Mouse (Mus musculus) MEL (cell line): Measurements from ENCODE around the gene Wwtr1.

ENCODE experiments used
- CTCF ChIP-seq, 3 experiments: IDR thresholded peaks in 2 of 3; conservative IDR thresholded peaks in 1 of 3; 2 replicates each; pipeline ENCODE4 v1.5.1; 2011 to 2012; ENCODE audit warnings: low read length in 3 of 3, low read depth in 2 of 3, mild to moderate bottlenecking in 2 of 3, improper control_type of control experiment in 1 of 3, inconsistent platforms in 1 of 3, mixed read lengths in 1 of 3, moderate library complexity in 1 of 3; ENCODE audit not compliant: control insufficient read depth in 1 of 3, insufficient read depth in 1 of 3, poor library complexity in 1 of 3, severe bottlenecking in 1 of 3
- ELF1 ChIP-seq: IDR thresholded peaks from 2 replicates; pipeline ENCODE4 v1.6.1; 2014; ENCODE audit warnings: low read depth, mild to moderate bottlenecking, inconsistent platforms, low read length, improper control_type of control experiment, moderate library complexity
- EP300 ChIP-seq, 2 experiments: IDR thresholded peaks; 2 replicates each; pipeline ENCODE4 v1.6.1; 2011; ENCODE audit warnings: improper control_type of control experiment in 2 of 2, low read length in 2 of 2, low read depth in 1 of 2, mild to moderate bottlenecking in 1 of 2
- MAFK ChIP-seq: IDR thresholded peaks from 2 replicates; pipeline ENCODE4 v1.6.1; 2011; ENCODE audit warnings: low read depth, mild to moderate bottlenecking, low read length, improper control_type of control experiment, borderline replicate concordance
- POLR2A ChIP-seq, 2 experiments: IDR thresholded peaks; 2 replicates each; pipeline ENCODE4 v1.6.1; 2011 to 2012; ENCODE audit warnings: low read length in 2 of 2, mild to moderate bottlenecking in 2 of 2, control low read depth in 1 of 2, improper control_type of control experiment in 1 of 2, low read depth in 1 of 2, moderate library complexity in 1 of 2; ENCODE audit not compliant: control insufficient read depth in 1 of 2, insufficient read depth in 1 of 2, poor library complexity in 1 of 2
- POLR2AphosphoS2 ChIP-seq: IDR thresholded peaks from 2 replicates; pipeline ENCODE4 v1.6.1; 2011; ENCODE audit warnings: low read length, improper control_type of control experiment
- USF1 ChIP-seq: IDR thresholded peaks from 2 replicates; pipeline ENCODE4 v1.6.1; 2014; ENCODE audit warnings: low read depth, mild to moderate bottlenecking, inconsistent platforms, low read length, improper control_type of control experiment, moderate library complexity

- no peak for TF ChIP-seq CTCF (IDR thresholded peaks at IDR 0.05 in 2 of 3, conservative IDR thresholded peaks at IDR 0.05 in 1 of 3; ENCODE audit: control insufficient read depth in 1 of 3, insufficient read depth in 1 of 3, low read depth in 2 of 3, low read length in 3 of 3, poor library complexity in 1 of 3, severe bottlenecking in 1 of 3)
- no peak for TF ChIP-seq EP300 (IDR thresholded peaks at IDR 0.05; ENCODE audit: low read depth in 1 of 2, low read length in 2 of 2)
- no peak for TF ChIP-seq USF1
- TF ChIP-seq MAFK, result no peak
- TF ChIP-seq ELF1, result no peak
- TF ChIP-seq POLR2A (IDR thresholded peaks at IDR 0.05; ENCODE audit: control insufficient read depth in 1 of 2, insufficient read depth in 1 of 2, low read depth in 1 of 2, low read length in 2 of 2, poor library complexity in 1 of 2), result no peak
- no peak for TF ChIP-seq POLR2AphosphoS2
Observed at GRCm38 (mm10) chr3:57447889-57448288, 127.8 kb downstream of the Wwtr1 start.
